Mouse (Mus musculus): ENCODE measurements around the gene Dgat2.

Gene Dgat2

GRCm38 (mm10) chr7:99160995-99161394, 21.5 kb downstream of the Dgat2 start:
- DNase-seq, result no peak

GRCm38 (mm10) chr7:99159446-99159845, 23.1 kb downstream of the Dgat2 start:
- DNase-seq, result no peak

- DNase-seq, result no peak
These were observed 23.6 kb downstream of the Dgat2 start for GRCm38 (mm10) chr7:99158904-99159303.

- DNase-seq, result no peak
These were observed 24.5 kb downstream of the Dgat2 start for GRCm38 (mm10) chr7:99158011-99158410.

GRCm38 (mm10) chr7:99156737-99157136, 25.8 kb downstream of the Dgat2 start:
- no peak for DNase-seq

GRCm38 (mm10) chr7:99155311-99156289, 26.9 kb downstream of the Dgat2 start:
- peak; percentile 33 to 46 for DNase-seq

- DNase-seq, result no peak
These were observed 27.8 kb downstream of the Dgat2 start for GRCm38 (mm10) chr7:99154648-99155151.

GRCm38 (mm10) chr7:99153686-99154202, 28.8 kb downstream of the Dgat2 start:
- no peak for DNase-seq

- DNase-seq, result no peak
These were observed 29.8 kb downstream of the Dgat2 start for GRCm38 (mm10) chr7:99152756-99153155.

- DNase-seq, result peak; percentile 98
These were observed 31.2 kb downstream of the Dgat2 start for GRCm38 (mm10) chr7:99151342-99151741.

GRCm38 (mm10) chr7:99149017-99149416, 33.5 kb downstream of the Dgat2 start:
- DNase-seq, result no peak

- DNase-seq, result no peak
These were observed 35.0 kb downstream of the Dgat2 start for GRCm38 (mm10) chr7:99147494-99147893.

GRCm38 (mm10) chr7:99146906-99147305, 35.6 kb downstream of the Dgat2 start:
- no peak for DNase-seq

GRCm38 (mm10) chr7:99146011-99146410, 36.5 kb downstream of the Dgat2 start:
- DNase-seq, result no peak

- no peak for DNase-seq
These were observed 37.9 kb downstream of the Dgat2 start for GRCm38 (mm10) chr7:99144616-99145015.

- no peak for DNase-seq
These were observed 39.3 kb downstream of the Dgat2 start for GRCm38 (mm10) chr7:99143244-99143643.

- DNase-seq, result no peak
These were observed 40.5 kb downstream of the Dgat2 start for GRCm38 (mm10) chr7:99141919-99142606.

- DNase-seq, result peak; percentile 99
These were observed 41.3 kb downstream of the Dgat2 start, which contains the start of gene Uvrag for GRCm38 (mm10) chr7:99140984-99141918. Gene Uvrag (minus strand): TSS chr7:99141141.

GRCm38 (mm10) chr7:99140511-99140910, 42.0 kb downstream of the Dgat2 start:
- DNase-seq, result no peak

- DNase-seq, result peak; percentile 24 to 27
These were observed 42.6 kb downstream of the Dgat2 start for GRCm38 (mm10) chr7:99139841-99140491.

GRCm38 (mm10) chr7:99137541-99137940, 45.0 kb downstream of the Dgat2 start:
- no peak for DNase-seq

- no peak for DNase-seq
These were observed 45.7 kb downstream of the Dgat2 start for GRCm38 (mm10) chr7:99136789-99137188.
